Mouse (Mus musculus) bone marrow, adult 2 months (tissue): Measurements from ENCODE around the gene Ski. TPM values are rescaled to one million over a fixed set of nuclear protein-coding genes. Genes with fewer than 3 reads are reported as not detected.
A peak's percentile ranks its signal among the peaks of the same experiment; 100 is the strongest.

ENCODE experiments used
- H3K27ac ChIP-seq: fragments of 200-500 bp; 2 replicates; pipeline ENCODE4 v1.5.1; 2012; ENCODE audit warnings: low read depth, mild to moderate bottlenecking, control low read depth, inconsistent platforms, low read length; ENCODE audit not compliant: control insufficient read depth, poor library complexity, insufficient read depth
- H3K4me1 ChIP-seq: fragments of 200-500 bp; 2 replicates; pipeline ENCODE4 v1.6.1; 2011; ENCODE audit warnings: low read length; ENCODE audit not compliant: control insufficient read depth, insufficient read depth
- H3K4me3 ChIP-seq: fragments of 200-500 bp; replicated peaks from 2 replicates; pipeline ENCODE3; 2011; ENCODE audit warnings: mild to moderate bottlenecking, low read depth, low read length, control low read depth; ENCODE audit not compliant: control insufficient read depth
- CTCF ChIP-seq: fragments of 200-500 bp; IDR thresholded peaks from 2 replicates; pipeline ENCODE4 v1.5.1; 2011; ENCODE audit warnings: low read length, control low read depth; ENCODE audit not compliant: control insufficient read depth, insufficient read depth
- POLR2A ChIP-seq: fragments of 200-500 bp; IDR thresholded peaks from 2 replicates; pipeline ENCODE4 v1.6.1; 2011; ENCODE audit warnings: low read depth, mild to moderate bottlenecking, control low read depth, low read length, borderline replicate concordance; ENCODE audit not compliant: control insufficient read depth
- WGBS: fragments of 180-500 bp; shearing (Covaris S2); methylation state at CpG from one replicate; pipeline ENCODE4 v1.1.7; 2018; 5-methylcytosine and 5-hydroxymethylcytosine counted together
- polyA plus RNA-seq: library from polyadenylated mRNA; stranded (reverse); fragments of >200 nt; gene quantifications from 2 replicates; pipeline ENCODE4 v1.2.4, GENCODE M21; 2011; ENCODE audit warnings: low replicate concordance; ENCODE audit not compliant: missing spikeins, insufficient read depth, insufficient read length

The Ski gene
- polyA plus RNA-seq, 1 experiment = 10.4 TPM

DNA sequence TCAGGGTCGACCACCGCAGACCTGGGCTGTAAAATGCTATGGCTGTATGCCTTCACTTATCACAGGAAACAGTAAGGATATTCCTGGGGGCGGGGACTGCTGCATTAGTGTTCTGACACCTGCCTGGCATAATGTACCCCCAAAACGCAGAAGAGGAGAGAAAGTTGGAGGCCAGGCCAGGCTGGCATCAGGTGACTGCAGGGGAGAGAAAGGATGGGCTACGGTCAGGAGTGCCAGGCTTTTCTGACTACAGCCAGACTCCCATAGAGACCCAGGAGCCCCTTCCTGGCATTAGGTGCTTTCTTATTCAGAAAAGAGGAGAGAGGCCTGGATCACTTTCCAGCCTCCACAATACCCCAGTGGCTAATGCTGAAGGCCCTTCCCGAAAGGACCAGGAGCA, 17.1 kb upstream of the Ski start:
- 45% methylated on average over 6 of the region's 6 CpGs for WGBS

GRCm38 (mm10) chr4:155238276-155238675, 15.9 kb upstream of the Ski start:
- Histone ChIP-seq H3K4me3 (no peak overlapping the region), H3K4me1 (peaks cover 7% of the 10 kb centered on the region), H3K27ac (no peak overlapping the region)
- TF ChIP-seq CTCF (no peak), POLR2A (no peak)
- WGBS = 72% methylated on average over 5 of the region's 5 CpGs

More for the DNA sequence above, 17.1 kb upstream of the Ski start:
- H3K4me1 ChIP-seq = peaks cover 5% of the 10 kb centered on the region
- no peak for TF ChIP-seq CTCF
- TF ChIP-seq POLR2A = no peak
- no peak overlapping the region for H3K27ac ChIP-seq
- no peak overlapping the region for H3K4me3 ChIP-seq

DNA sequence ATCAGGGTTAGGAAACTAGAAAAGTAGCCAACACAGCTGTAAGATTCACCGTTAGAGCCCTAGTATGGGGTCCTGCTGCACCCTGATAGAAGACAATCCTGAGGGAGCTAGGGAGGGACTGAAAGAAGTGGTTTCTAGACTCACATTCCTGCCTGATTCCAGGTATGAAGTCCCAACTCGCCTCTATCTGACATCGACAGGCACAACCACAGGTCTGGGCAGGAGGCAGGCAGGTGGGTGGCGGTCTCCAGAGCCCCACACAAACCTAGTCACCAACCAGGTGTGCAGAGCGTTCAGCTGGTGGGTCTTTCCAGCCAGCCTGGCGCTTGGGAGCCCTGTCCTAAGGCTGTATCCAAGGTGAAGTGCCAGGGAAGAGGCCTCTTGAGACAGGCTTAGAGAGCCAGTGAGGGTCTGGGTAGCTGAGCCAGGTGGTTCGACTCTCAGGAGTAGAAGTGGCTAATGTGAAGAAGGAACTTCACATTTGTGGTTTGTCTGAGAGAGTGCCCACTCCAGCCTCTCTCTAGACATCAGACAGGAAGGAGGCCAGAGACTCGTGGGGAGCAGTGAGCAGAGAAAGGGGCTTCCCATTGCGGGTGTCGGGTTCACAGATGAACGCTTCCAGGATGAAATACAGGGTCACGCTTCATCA, 14.5 kb upstream of the Ski start:
- H3K4me1 ChIP-seq = peaks cover 7% of the 10 kb centered on the region
- WGBS = 38% methylated on average over 12 of the region's 12 CpGs

DNA sequence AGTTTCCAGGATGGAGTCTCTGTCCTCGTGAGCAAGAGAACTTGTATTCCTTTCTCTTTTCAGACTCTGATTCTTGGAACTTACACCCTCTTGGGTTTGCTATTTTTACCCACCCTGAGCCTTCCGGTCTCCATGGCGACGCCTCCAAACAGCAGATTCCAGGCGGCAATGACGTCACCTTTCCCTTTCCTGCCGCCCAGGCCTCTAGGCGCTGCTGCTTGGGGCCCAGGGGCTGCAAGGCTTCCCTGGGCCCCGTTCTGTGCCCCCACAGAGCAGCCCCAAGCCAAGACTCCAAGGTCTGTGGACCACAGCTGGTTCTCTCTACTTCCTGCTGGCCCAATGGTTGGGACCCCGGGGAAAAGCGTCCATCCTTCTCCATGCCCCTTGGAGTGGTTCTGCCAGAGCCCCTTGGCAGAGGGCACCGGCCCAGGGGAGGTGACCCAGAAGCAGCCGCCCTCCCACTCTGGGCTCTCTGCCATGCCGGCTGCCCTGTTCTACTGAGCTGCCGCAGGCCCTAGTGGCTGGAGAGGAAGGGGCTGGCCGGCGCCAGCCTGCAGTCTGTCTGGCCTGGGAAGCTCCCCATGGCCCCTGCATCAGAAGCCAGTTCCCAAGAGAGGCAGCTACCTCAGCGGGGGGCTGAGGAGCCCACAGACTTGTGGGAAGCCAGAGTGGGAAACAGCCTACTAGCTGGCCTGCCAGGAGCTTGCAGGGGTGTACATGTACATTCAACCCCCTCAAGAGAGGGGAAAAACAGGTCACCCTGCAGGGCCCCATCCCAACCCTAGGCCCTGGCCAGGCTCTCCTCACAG, 13.1 kb upstream of the Ski start:
- H3K27ac ChIP-seq = peak overlapping the region; percentile 21
- WGBS = 8% methylated on average over 18 of the region's 18 CpGs
- no peak overlapping the region for H3K4me3 ChIP-seq
- peaks cover 7% of the 10 kb centered on the region for H3K4me1 ChIP-seq
- no peak for TF ChIP-seq POLR2A
- TF ChIP-seq CTCF = no peak

More for the DNA sequence above, 14.5 kb upstream of the Ski start:
- Histone ChIP-seq H3K4me3 (no peak overlapping the region), H3K27ac (no peak overlapping the region)
- TF ChIP-seq POLR2A (no peak), CTCF (no peak)

- H3K4me3 ChIP-seq = no peak overlapping the region
- TF ChIP-seq POLR2A (no peak), CTCF (no peak)
- peak overlapping the region; percentile 40 for H3K27ac ChIP-seq
- peaks cover 7% of the 10 kb centered on the region for H3K4me1 ChIP-seq
- WGBS = 15% methylated on average over 8 of the region's 8 CpGs
Measured at GRCm38 (mm10) chr4:155234371-155235310, 12.2 kb upstream of the Ski start.

DNA sequence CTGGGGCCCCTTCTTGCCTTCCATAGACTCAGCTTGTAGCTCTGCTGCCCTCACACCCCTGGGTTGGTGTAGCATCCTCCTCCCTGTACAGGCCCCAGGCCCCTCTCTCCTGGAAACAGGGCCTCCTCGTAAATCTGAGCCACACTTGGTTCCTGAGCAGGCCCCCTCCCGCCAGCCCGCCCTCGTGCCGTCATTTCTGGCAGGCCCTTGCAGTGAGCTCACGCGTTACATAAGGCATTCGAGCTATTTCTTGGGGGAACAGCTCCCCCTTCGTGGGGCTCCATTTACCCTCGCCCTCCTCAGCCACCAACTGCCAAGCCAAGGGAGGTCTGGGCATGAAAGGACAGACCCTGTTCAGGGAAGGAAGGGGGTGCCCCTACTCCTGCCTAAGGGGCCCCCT, 11.5 kb upstream of the Ski start:
- TF ChIP-seq POLR2A = no peak
- no peak for TF ChIP-seq CTCF
- H3K27ac ChIP-seq = no peak overlapping the region
- H3K4me3 ChIP-seq = no peak overlapping the region
- 18% methylated on average over 10 of the region's 10 CpGs for WGBS
- H3K4me1 ChIP-seq = peaks cover 7% of the 10 kb centered on the region

DNA sequence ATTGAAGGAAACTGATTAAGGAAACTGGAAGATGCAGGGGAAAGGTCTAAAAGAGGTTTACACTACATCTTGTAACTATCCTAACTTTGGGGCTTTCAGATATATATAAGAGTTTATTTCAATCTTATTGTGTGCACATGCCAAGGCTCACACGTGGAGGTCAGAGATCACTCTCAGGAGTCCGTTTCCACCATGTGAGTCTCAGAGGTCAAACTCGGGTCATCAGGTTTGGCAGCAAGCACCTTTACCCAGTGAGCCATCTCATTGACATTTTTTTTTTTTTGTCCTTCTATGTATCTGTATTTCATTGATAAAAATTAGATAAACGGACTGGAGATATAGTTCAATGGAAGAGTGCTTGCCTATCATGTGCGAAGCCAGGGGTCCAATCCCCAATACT, 6.1 kb upstream of the Ski start:
- H3K27ac ChIP-seq = no peak overlapping the region
- WGBS = 71% methylated on average over 5 of the region's 5 CpGs

GRCm38 (mm10) chr4:155227986-155228385, 5.6 kb upstream of the Ski start:
- Histone ChIP-seq H3K4me1 (0 out of 2 replicates have a peak, but pooled peaks cover 2% of the 10 kb centered on the region), H3K4me3 (no peak overlapping the region), H3K27ac (no peak overlapping the region)
- TF ChIP-seq POLR2A = no peak
- WGBS = 61% methylated on average over 4 of the region's 4 CpGs

More for the DNA sequence above, 6.1 kb upstream of the Ski start:
- no peak overlapping the region for H3K4me3 ChIP-seq
- TF ChIP-seq POLR2A = no peak
- TF ChIP-seq CTCF = no peak
- H3K4me1 ChIP-seq = 0 out of 2 replicates have a peak, but pooled peaks cover 2% of the 10 kb centered on the region
